Mouse (Mus musculus): Measurements from ENCODE around the gene Col1a2. TPM values are rescaled to one million over a fixed set of nuclear protein-coding genes. Genes with fewer than 3 reads are reported as not detected.

The Col1a2 gene
- polyA plus RNA-seq, 1 experiment from 2014 or later, result 344 TPM

DNA sequence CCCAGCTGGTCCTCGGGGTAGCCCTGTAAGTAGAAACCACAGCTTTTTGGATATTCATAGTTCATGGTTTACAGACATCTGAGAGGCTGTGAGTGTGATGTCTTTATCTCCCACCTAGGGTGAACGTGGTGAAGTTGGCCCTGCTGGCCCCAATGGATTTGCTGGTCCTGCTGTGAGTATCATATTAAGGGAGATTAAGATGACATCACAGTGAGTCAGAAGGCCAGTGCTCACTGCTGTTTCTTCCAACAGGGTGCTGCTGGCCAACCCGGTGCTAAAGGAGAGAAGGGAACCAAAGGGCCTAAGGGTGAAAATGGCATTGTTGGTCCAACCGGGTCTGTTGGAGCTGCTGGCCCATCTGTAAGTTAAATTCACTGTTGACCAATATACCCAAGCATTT lies 26.4 kb downstream of the Col1a2 start:
- WGBS, result 85% methylated on average over 4 of the region's 4 CpGs
- H3K9ac ChIP-seq (replicated peaks), result no peak overlapping the region
- no peak overlapping the region for H3K27ac ChIP-seq (replicated peaks)
- no peak for ATAC-seq (ENCODE audit: low FRiP score, low read depth)
- H3K27me3 ChIP-seq, result no peaks in the 10 kb centered on the region
- H3K4me1 ChIP-seq, result no peaks in the 10 kb centered on the region; the same call in 1 of the 2 replicates
- no peak overlapping the region for H3K4me3 ChIP-seq
- H3K36me3 ChIP-seq, result no peaks in the 10 kb centered on the region
- no peaks in the 10 kb centered on the region for H3K9me3 ChIP-seq
- no peak overlapping the region for H3K4me2 ChIP-seq (replicated peaks)

DNA sequence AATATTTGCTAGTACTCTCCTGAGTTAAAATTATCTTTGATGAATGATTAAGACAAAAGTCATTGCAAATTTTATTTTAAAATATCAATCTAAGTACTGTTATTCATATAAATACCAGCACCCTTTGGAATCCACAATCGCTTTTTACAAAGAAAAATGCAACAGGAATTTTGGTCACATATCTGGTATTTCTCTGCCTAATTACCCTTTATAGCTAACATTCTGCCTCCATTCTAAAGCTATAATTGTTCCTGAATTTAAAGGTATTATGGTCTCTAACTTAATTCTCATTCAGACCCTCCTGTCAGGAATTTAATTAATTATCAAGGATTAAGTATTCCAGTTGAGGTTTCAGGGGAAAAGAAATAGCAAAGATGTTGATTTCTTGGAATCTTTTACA lies 28.3 kb downstream of the Col1a2 start:
- 97% methylated on average over 1 of the region's 1 CpGs for WGBS
- Histone ChIP-seq H3K9ac (replicated peaks) (no peak overlapping the region), H3K27ac (replicated peaks) (no peak overlapping the region), H3K9me3 (no peaks in the 10 kb centered on the region), H3K27me3 (no peaks in the 10 kb centered on the region), H3K36me3 (no peaks in the 10 kb centered on the region), H3K4me1 (no peaks in the 10 kb centered on the region; the same call in 1 of the 2 replicates), H3K4me2 (replicated peaks) (no peak overlapping the region), H3K4me3 (no peak overlapping the region)
- ATAC-seq (ENCODE audit: low FRiP score, low read depth), result no peak

GRCm38 (mm10) chr6:4534462-4535079 lies 30.0 kb downstream of the Col1a2 start:
- ATAC-seq (ENCODE audit: low FRiP score, low read depth), result no peak
- 74% methylated on average over 8 of the region's 8 CpGs for WGBS
- H3K36me3 ChIP-seq, result no peaks in the 10 kb centered on the region

DNA sequence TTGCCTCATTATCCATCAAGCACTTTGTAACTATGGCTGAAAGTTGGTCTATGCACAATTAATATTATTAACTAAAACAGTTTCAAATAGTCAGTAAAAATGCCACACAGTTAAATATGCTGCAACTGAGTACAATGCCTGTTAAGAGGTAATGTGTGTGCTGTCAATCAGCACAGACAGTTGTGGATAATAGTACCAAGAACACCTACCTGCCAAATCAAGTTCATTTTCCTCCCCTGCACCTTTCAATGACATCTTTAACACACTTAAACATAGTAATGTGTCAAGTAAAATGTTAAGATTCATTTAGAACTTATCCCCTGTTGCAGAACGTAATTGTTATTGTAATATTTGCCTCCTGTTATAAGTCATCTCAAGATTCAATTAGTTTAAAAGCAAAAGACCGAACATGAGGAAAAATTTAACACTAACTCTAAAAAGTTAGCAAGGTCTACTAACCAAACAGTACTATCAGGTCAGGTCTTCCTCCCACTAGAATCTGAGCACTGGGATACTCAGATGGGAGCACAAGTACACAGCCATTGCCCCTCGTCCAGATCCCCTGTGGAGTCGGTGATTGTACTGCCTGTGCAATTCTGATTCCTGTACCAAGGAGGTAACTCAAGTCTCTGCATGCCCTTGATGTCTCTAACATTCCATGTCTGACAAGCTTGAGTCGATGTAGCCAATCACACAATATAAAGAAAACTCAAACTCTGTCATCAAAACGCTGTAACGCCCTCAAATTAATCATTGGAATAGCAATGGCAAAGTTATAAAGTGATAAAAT lies 37.5 kb downstream of the Col1a2 start:
- Histone ChIP-seq H3K27ac (replicated peaks) (no peak overlapping the region), H3K9me3 (0 out of 2 replicates have a peak, but pooled peaks cover 2% of the 10 kb centered on the region), H3K27me3 (no peaks in the 10 kb centered on the region), H3K36me3 (no peaks in the 10 kb centered on the region), H3K4me3 (no peak overlapping the region), H3K4me2 (replicated peaks) (no peak overlapping the region), H3K9ac (replicated peaks) (no peak overlapping the region), H3K4me1 (no peaks in the 10 kb centered on the region)
- 89% methylated on average over 7 of the region's 7 CpGs for WGBS
- no peak for ATAC-seq (ENCODE audit: low FRiP score, low read depth)

More at GRCm38 (mm10) chr6:4534462-4535079, 30.0 kb downstream of the Col1a2 start:
- Histone ChIP-seq H3K27me3 (no peaks in the 10 kb centered on the region), H3K4me2 (replicated peaks) (no peak overlapping the region), H3K9me3 (no peaks in the 10 kb centered on the region), H3K4me3 (no peak overlapping the region), H3K4me1 (no peaks in the 10 kb centered on the region; the same call in 1 of the 2 replicates), H3K27ac (replicated peaks) (no peak overlapping the region), H3K9ac (replicated peaks) (no peak overlapping the region)

GRCm38 (mm10) chr6:4544554-4544953 lies 39.9 kb downstream of the Col1a2 start:
- no peaks in the 10 kb centered on the region for H3K36me3 ChIP-seq
- peak; percentile 66 for ATAC-seq (ENCODE audit: low FRiP score, low read depth)
- no peak overlapping the region for H3K4me2 ChIP-seq (replicated peaks)
- WGBS, result 52% methylated on average over 6 of the region's 6 CpGs
- H3K9ac ChIP-seq (replicated peaks), result no peak overlapping the region
- no peaks in the 10 kb centered on the region for H3K4me1 ChIP-seq
- no peaks in the 10 kb centered on the region for H3K27me3 ChIP-seq
- 0 out of 2 replicates have a peak, but pooled peaks cover 2% of the 10 kb centered on the region for H3K9me3 ChIP-seq
- no peak overlapping the region for H3K4me3 ChIP-seq
- H3K27ac ChIP-seq (replicated peaks), result no peak overlapping the region

- Histone ChIP-seq H3K27ac (replicated peaks) (no peak overlapping the region), H3K9ac (replicated peaks) (no peak overlapping the region), H3K4me1 (peaks cover 5% of the 10 kb centered on the region; the same call in 1 of the 2 replicates), H3K9me3 (0 out of 2 replicates have a peak, but pooled peaks cover 2% of the 10 kb centered on the region), H3K36me3 (no peaks in the 10 kb centered on the region), H3K4me2 (replicated peaks) (no peak overlapping the region), H3K27me3 (no peaks in the 10 kb centered on the region), H3K4me3 (no peak overlapping the region)
- WGBS, result 56% methylated on average over 8 of the region's 8 CpGs
- no peak for ATAC-seq (ENCODE audit: low FRiP score, low read depth)
Observed at GRCm38 (mm10) chr6:4545727-4546126, 41.1 kb downstream of the Col1a2 start.

GRCm38 (mm10) chr6:4548894-4549293 lies 44.3 kb downstream of the Col1a2 start:
- H3K36me3 ChIP-seq, result no peaks in the 10 kb centered on the region
- no peak overlapping the region for H3K4me3 ChIP-seq
- H3K4me2 ChIP-seq (replicated peaks), result no peak overlapping the region
- H3K9me3 ChIP-seq, result 0 out of 2 replicates have a peak, but pooled peaks cover 2% of the 10 kb centered on the region
- H3K9ac ChIP-seq (replicated peaks), result no peak overlapping the region
- H3K27ac ChIP-seq (replicated peaks), result no peak overlapping the region
- no peak for ATAC-seq (ENCODE audit: low FRiP score, low read depth)
- 82% methylated on average over 4 of the region's 4 CpGs for WGBS
- H3K27me3 ChIP-seq, result no peaks in the 10 kb centered on the region
- H3K4me1 ChIP-seq, result peaks cover 9% of the 10 kb centered on the region

- H3K4me1 ChIP-seq, result peaks cover 19% of the 10 kb centered on the region
- H3K4me3 ChIP-seq, result no peak overlapping the region
- no peak overlapping the region for H3K27ac ChIP-seq (replicated peaks)
- no peaks in the 10 kb centered on the region for H3K36me3 ChIP-seq
- no peak overlapping the region for H3K9ac ChIP-seq (replicated peaks)
- no peak; the same call in 1 of the 2 replicates for ATAC-seq (ENCODE audit: low FRiP score, low read depth)
- H3K9me3 ChIP-seq, result 0 out of 2 replicates have a peak, but pooled peaks cover 2% of the 10 kb centered on the region
- no peaks in the 10 kb centered on the region for H3K27me3 ChIP-seq
- WGBS, result 39% methylated on average over 11 of the region's 11 CpGs
- no peak overlapping the region for H3K4me2 ChIP-seq (replicated peaks)
Observed at GRCm38 (mm10) chr6:4549846-4550548, 45.4 kb downstream of the Col1a2 start.

GRCm38 (mm10) chr6:4550549-4550915 lies 45.9 kb downstream of the Col1a2 start:
- ATAC-seq (ENCODE audit: low FRiP score, low read depth), result no peak
- no peaks in the 10 kb centered on the region for H3K27me3 ChIP-seq
- 0 out of 2 replicates have a peak, but pooled peaks cover 2% of the 10 kb centered on the region for H3K9me3 ChIP-seq
- 40% methylated on average over 1 of the region's 1 CpGs for WGBS
- H3K4me1 ChIP-seq, result peaks cover 19% of the 10 kb centered on the region
- H3K9ac ChIP-seq (replicated peaks), result no peak overlapping the region
- H3K4me2 ChIP-seq (replicated peaks), result no peak overlapping the region
- no peak overlapping the region for H3K4me3 ChIP-seq
- H3K27ac ChIP-seq (replicated peaks), result no peak overlapping the region
- H3K36me3 ChIP-seq, result no peaks in the 10 kb centered on the region

GRCm38 (mm10) chr6:4555366-4555765 lies 50.8 kb downstream of the Col1a2 start:
- Histone ChIP-seq H3K9me3 (no peaks in the 10 kb centered on the region), H3K27me3 (no peaks in the 10 kb centered on the region), H3K4me1 (peaks cover 20% of the 10 kb centered on the region), H3K4me2 (replicated peaks) (no peak overlapping the region), H3K9ac (replicated peaks) (no peak overlapping the region), H3K4me3 (no peak overlapping the region), H3K27ac (replicated peaks) (no peak overlapping the region), H3K36me3 (no peaks in the 10 kb centered on the region)
- peak; percentile 28; the same call in 1 of the 2 replicates for ATAC-seq (ENCODE audit: low FRiP score, low read depth)
- 53% methylated on average over 6 of the region's 6 CpGs for WGBS

GRCm38 (mm10) chr6:4557086-4557485 lies 52.5 kb downstream of the Col1a2 start:
- WGBS, result 85% methylated on average over 8 of the region's 8 CpGs
- H3K4me1 ChIP-seq, result peaks cover 25% of the 10 kb centered on the region
- no peaks in the 10 kb centered on the region for H3K9me3 ChIP-seq

GRCm38 (mm10) chr6:4557678-4558077 lies 53.1 kb downstream of the Col1a2 start:
- no peak overlapping the region for H3K27ac ChIP-seq (replicated peaks)
- H3K9ac ChIP-seq (replicated peaks), result no peak overlapping the region
- H3K4me1 ChIP-seq, result peaks cover 25% of the 10 kb centered on the region
- no peaks in the 10 kb centered on the region for H3K9me3 ChIP-seq
- WGBS, result 12% methylated on average over 7 of the region's 7 CpGs
- H3K4me3 ChIP-seq, result no peak overlapping the region
- H3K27me3 ChIP-seq, result no peaks in the 10 kb centered on the region
- no peaks in the 10 kb centered on the region for H3K36me3 ChIP-seq
- H3K4me2 ChIP-seq (replicated peaks), result no peak overlapping the region
- peak; percentile 64; the same call in 1 of the 2 replicates for ATAC-seq (ENCODE audit: low FRiP score, low read depth)

More at GRCm38 (mm10) chr6:4557086-4557485, 52.5 kb downstream of the Col1a2 start:
- H3K4me2 ChIP-seq (replicated peaks), result no peak overlapping the region
- no peak for ATAC-seq (ENCODE audit: low FRiP score, low read depth)
- H3K4me3 ChIP-seq, result no peak overlapping the region
- no peak overlapping the region for H3K27ac ChIP-seq (replicated peaks)
- no peaks in the 10 kb centered on the region for H3K36me3 ChIP-seq
- H3K9ac ChIP-seq (replicated peaks), result no peak overlapping the region
- H3K27me3 ChIP-seq, result no peaks in the 10 kb centered on the region

All from midbrain, embryonic 12.5 days (tissue).